Mouse (Mus musculus) kidney, embryonic 14.5 days (tissue): Measurements from ENCODE around the gene Olfr281. TPM values are rescaled to one million over a fixed set of nuclear protein-coding genes. Genes with fewer than 3 reads are reported as not detected.
A peak's percentile ranks its signal among the peaks of the same experiment; 100 is the strongest.

Experiments
- ATAC-seq: fragments of 200-750 bp; cut with Nextera tagmentation; 2 replicates; pipeline ENCODE4 v1.8.0; 2017; ENCODE audit warnings: moderate number of reproducible peaks, mild to moderate bottlenecking, moderate TSS enrichment, moderate library complexity; ENCODE audit not compliant: low FRiP score, low TSS enrichment
- H3K27ac ChIP-seq: fragments of 300-500 bp; sonication (generic); 2 replicates; pipeline ENCODE4 v1.5.1; 2014; ENCODE audit warnings: low read depth, mild to moderate bottlenecking, low read length, moderate library complexity, mixed read lengths
- H3K27me3 ChIP-seq: fragments of 300-500 bp; sonication (generic); 2 replicates; pipeline ENCODE4 v1.6.1; 2014; ENCODE audit warnings: mild to moderate bottlenecking, low read length; ENCODE audit not compliant: control insufficient read depth, insufficient read depth
- H3K36me3 ChIP-seq: fragments of 300-500 bp; sonication (generic); 2 replicates; pipeline ENCODE4 v1.6.1; 2014; ENCODE audit warnings: low read length, mixed read lengths; ENCODE audit not compliant: control insufficient read depth, insufficient read depth
- H3K4me1 ChIP-seq: fragments of 300-500 bp; sonication (generic); 2 replicates; pipeline ENCODE4 v1.6.1; 2014; ENCODE audit warnings: low read length, mixed read lengths; ENCODE audit not compliant: control insufficient read depth, insufficient read depth
- H3K4me2 ChIP-seq: fragments of 300-500 bp; sonication (generic); replicated peaks from 2 replicates; pipeline ENCODE4 v1.6.1; 2014; ENCODE audit warnings: low read depth, mild to moderate bottlenecking, low read length
- H3K4me3 ChIP-seq: fragments of 300-500 bp; sonication (generic); 2 replicates; pipeline ENCODE4 v1.5.1; 2014; ENCODE audit warnings: mild to moderate bottlenecking, low read length
- H3K9ac ChIP-seq: fragments of 300-500 bp; sonication (generic); 2 replicates; pipeline ENCODE4 v1.6.1; 2014; ENCODE audit warnings: low read depth, mild to moderate bottlenecking, low read length, moderate library complexity
- H3K9me3 ChIP-seq: fragments of 300-500 bp; sonication (generic); 2 replicates; pipeline ENCODE4 v1.6.1; 2016; ENCODE audit warnings: low read length; ENCODE audit not compliant: control insufficient read depth
- WGBS: fragments of 180-500 bp; shearing (Covaris S2); extraction: QIAGEN DNeasy Blood & Tissue Kit; methylation state at CpG from one replicate; pipeline ENCODE4 v1.1.7; 2014; 5-methylcytosine and 5-hydroxymethylcytosine counted together
- polyA plus RNA-seq: library from polyadenylated mRNA; unstranded; fragments of >200 nt; fragmentation: Nextera tagmentation; extraction: Ambion mirVana; gene quantifications from 2 replicates; pipeline ENCODE4 v1.2.1, GENCODE M21; 2014

Olfr281 gene
- polyA plus RNA-seq, 1 experiment from 2014 or later = not detected

GRCm38 (mm10) chr15:98503317-98503716 is 50.9 kb downstream of the Olfr281 start:
- no peak for ATAC-seq
- WGBS = 81% methylated on average over 3 of the region's 3 CpGs
- no peaks in the 10 kb centered on the region for H3K27me3 ChIP-seq
- no peak overlapping the region for H3K4me2 ChIP-seq
- H3K4me1 ChIP-seq = no peaks in the 10 kb centered on the region
- no peak overlapping the region for H3K4me3 ChIP-seq
- H3K9me3 ChIP-seq = no peaks in the 10 kb centered on the region
- H3K9ac ChIP-seq = no peak overlapping the region
- no peaks in the 10 kb centered on the region for H3K36me3 ChIP-seq
- no peak overlapping the region for H3K27ac ChIP-seq

DNA sequence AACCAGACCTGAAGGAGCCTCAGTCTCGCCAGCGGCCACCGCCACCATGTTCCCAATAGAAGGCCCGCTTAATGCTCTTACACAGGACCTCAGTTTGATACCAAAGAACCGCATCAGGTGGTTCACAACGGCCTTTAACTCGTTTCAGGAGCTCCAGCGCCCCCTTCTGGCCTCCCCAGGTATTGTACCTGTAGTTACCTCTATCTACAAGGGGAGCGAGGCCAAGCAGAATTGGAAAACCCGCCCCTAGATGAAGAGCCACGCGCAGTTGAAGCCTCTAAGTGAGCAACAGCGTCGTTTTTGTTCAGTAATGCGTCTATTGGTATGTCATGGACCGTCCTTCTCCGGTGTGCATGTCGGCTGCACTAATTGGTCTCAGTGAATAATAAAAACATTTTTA is 52.1 kb downstream of the Olfr281 start:
- Histone ChIP-seq H3K36me3 (no peaks in the 10 kb centered on the region), H3K9ac (no peak overlapping the region), H3K27ac (no peak overlapping the region), H3K4me2 (no peak overlapping the region), H3K27me3 (no peaks in the 10 kb centered on the region), H3K9me3 (no peaks in the 10 kb centered on the region), H3K4me1 (no peaks in the 10 kb centered on the region), H3K4me3 (no peak overlapping the region)
- 13% methylated on average over 18 of the region's 18 CpGs for WGBS
- 0 out of 2 replicates have a peak, but pooled peaks have one; percentile 24 for ATAC-seq

DNA sequence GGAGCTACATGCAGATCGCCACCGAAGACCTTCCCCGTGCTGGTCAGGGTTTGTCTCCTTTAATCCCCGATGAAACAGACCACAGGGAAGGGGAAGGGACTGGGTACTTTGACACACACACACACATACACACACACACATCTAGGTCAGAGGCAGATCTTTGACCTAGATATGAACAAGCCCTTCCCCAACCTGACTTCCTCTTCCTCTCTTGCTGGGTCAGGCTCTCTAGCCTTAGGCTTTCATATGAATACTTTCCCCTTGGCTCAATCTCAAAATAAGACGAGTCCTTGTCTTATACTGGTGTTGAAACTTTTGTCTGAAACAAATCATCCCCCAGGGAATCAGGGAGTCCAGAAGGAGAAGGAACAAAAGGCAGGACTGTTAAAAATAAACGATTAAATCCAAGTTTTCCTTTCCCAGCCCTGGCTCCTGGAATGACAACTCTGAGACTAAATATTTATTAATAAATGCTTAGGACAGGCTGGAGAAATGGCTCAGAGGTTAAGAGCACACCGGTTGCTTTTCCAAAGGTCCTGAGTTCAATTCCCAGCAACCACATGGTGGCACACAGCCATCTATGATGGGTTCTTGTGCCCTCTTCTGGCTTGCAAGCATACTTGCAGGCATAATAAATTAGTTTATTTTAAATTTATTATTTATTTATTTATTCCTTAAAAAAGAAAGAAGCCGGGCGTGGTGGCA is 54.0 kb downstream of the Olfr281 start:
- Histone ChIP-seq H3K9me3 (no peaks in the 10 kb centered on the region), H3K4me1 (0 out of 2 replicates have a peak, but pooled peaks cover 2% of the 10 kb centered on the region), H3K4me3 (no peak overlapping the region), H3K4me2 (no peak overlapping the region), H3K27ac (no peak overlapping the region), H3K36me3 (no peaks in the 10 kb centered on the region), H3K27me3 (no peaks in the 10 kb centered on the region), H3K9ac (no peak overlapping the region)
- 84% methylated on average over 9 of the region's 9 CpGs for WGBS
- ATAC-seq = no peak

- no peaks in the 10 kb centered on the region for H3K9me3 ChIP-seq
- no peaks in the 10 kb centered on the region for H3K36me3 ChIP-seq
- H3K4me3 ChIP-seq = no peak overlapping the region
- H3K9ac ChIP-seq = no peak overlapping the region
- H3K4me2 ChIP-seq = no peak overlapping the region
- H3K4me1 ChIP-seq = 0 out of 2 replicates have a peak, but pooled peaks cover 2% of the 10 kb centered on the region
- no peak for ATAC-seq
- no peak overlapping the region for H3K27ac ChIP-seq
- H3K27me3 ChIP-seq = no peaks in the 10 kb centered on the region
- 80% methylated on average over 6 of the region's 6 CpGs for WGBS
Measured at GRCm38 (mm10) chr15:98507321-98507720, 54.9 kb downstream of the Olfr281 start.

DNA sequence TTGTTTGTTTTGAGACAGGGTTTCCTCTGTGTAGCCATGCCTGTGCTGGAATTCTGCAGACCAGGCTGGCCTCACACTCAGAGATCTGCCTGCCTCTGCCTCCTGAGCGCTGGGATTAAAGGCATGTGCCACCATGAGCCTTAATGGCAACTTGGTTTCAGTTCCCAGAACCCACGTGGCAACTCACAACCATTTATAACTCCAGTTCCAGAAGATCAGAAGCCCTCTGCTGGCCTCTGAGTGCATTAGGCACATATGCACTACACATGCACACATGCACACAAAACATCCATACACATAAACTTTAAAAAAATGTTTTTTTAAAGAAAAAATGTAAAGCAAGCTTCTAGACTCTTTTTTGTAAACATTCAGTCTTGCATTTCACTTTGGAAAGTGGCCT is 57.0 kb downstream of the Olfr281 start:
- H3K36me3 ChIP-seq = no peaks in the 10 kb centered on the region
- no peak overlapping the region for H3K4me3 ChIP-seq
- WGBS = 65% methylated on average over 2 of the region's 2 CpGs
- H3K4me1 ChIP-seq = 0 out of 2 replicates have a peak, but pooled peaks cover 2% of the 10 kb centered on the region
- no peak overlapping the region for H3K27ac ChIP-seq
- H3K4me2 ChIP-seq = no peak overlapping the region
- no peak for ATAC-seq
- no peaks in the 10 kb centered on the region for H3K27me3 ChIP-seq
- H3K9me3 ChIP-seq = no peaks in the 10 kb centered on the region
- no peak overlapping the region for H3K9ac ChIP-seq

Other genes with a start within 250 kb of the Olfr281 start
- not detected in 2 replicates for gene Gm44579, start 231.6 kb upstream of the Olfr281 start, polyA plus RNA-seq
- gene Olfr287, start 231.5 kb upstream of the Olfr281 start, polyA plus RNA-seq = not detected in 2 replicates
- gene Olfr286, start 218.1 kb upstream of the Olfr281 start, polyA plus RNA-seq = not detected in 2 replicates
- gene H1fnt, start 195.3 kb upstream of the Olfr281 start, polyA plus RNA-seq = not detected in 2 replicates
- 0.47 and 1.3 TPM in 2 replicates for gene Zfp641, start 156.4 kb upstream of the Olfr281 start, polyA plus RNA-seq
- not detected in 2 replicates for gene Olfr285, start 135.2 kb upstream of the Olfr281 start, polyA plus RNA-seq
- gene Olfr284, start 111.6 kb upstream of the Olfr281 start, polyA plus RNA-seq = not detected in 2 replicates
- gene Olfr283, start 71.6 kb upstream of the Olfr281 start, polyA plus RNA-seq = not detected in 2 replicates
- gene Olfr282, start 21.4 kb upstream of the Olfr281 start, polyA plus RNA-seq = not detected in 2 replicates
- not detected in 2 replicates for gene OR5BS1P, start 17.3 kb downstream of the Olfr281 start, polyA plus RNA-seq
- gene Lalba, start 30.1 kb downstream of the Olfr281 start, polyA plus RNA-seq = 0.28 and 0.44 TPM in 2 replicates
- gene Olfr279, start 39.8 kb downstream of the Olfr281 start, polyA plus RNA-seq = not detected in 2 replicates
- 107 and 123 TPM in 2 replicates for gene Kansl2, start 81.7 kb downstream of the Olfr281 start, polyA plus RNA-seq
- gene Ccnt1, start 118.3 kb downstream of the Olfr281 start, polyA plus RNA-seq = 55.4 and 72.9 TPM in 2 replicates
- 0.57 TPM in 1 of 2 replicates, not detected in the other for gene 4930415O20Rik, start 118.4 kb downstream of the Olfr281 start, polyA plus RNA-seq
- 26.2 and 31.5 TPM in 2 replicates for gene Adcy6, start 157.5 kb downstream of the Olfr281 start, polyA plus RNA-seq
- gene Cacnb3, start 178.3 kb downstream of the Olfr281 start, polyA plus RNA-seq = 21.5 and 26.5 TPM in 2 replicates
- gene Ddx23, start 210.3 kb downstream of the Olfr281 start, polyA plus RNA-seq = 27.3 and 32.2 TPM in 2 replicates
- gene Rnd1, start 224.9 kb downstream of the Olfr281 start, polyA plus RNA-seq = 0.28 and 0.31 TPM in 2 replicates